Mouse (Mus musculus): ENCODE measurements around the gene Dst. TPM values are rescaled to one million over a fixed set of nuclear protein-coding genes. Genes with fewer than 3 reads are reported as not detected.

Gene Dst
- polyA plus RNA-seq, 1 experiment from 2014 or later = 49.1 TPM

- H3K36me3 ChIP-seq = no peaks in the 10 kb centered on the region
- no peaks in the 10 kb centered on the region for H3K9me3 ChIP-seq
- no peak overlapping the region for H3K4me3 ChIP-seq
- no peak overlapping the region for H3K4me2 ChIP-seq (replicated peaks)
- H3K27me3 ChIP-seq (replicated peaks) = no peaks in the 10 kb centered on the region
- no peak overlapping the region for H3K9ac ChIP-seq
- ATAC-seq (ENCODE audit: low FRiP score, low read depth) = no peak
- WGBS = 88% methylated on average over 2 of the region's 2 CpGs
- H3K27ac ChIP-seq = no peak overlapping the region
- H3K4me1 ChIP-seq = no peaks in the 10 kb centered on the region
These were observed 220.8 kb downstream of the Dst start for GRCm38 (mm10) chr1:34128796-34129195.

GRCm38 (mm10) chr1:34129691-34130090 lies 221.7 kb downstream of the Dst start:
- H3K9ac ChIP-seq = no peak overlapping the region
- WGBS = 62% methylated on average over 9 of the region's 9 CpGs
- H3K4me2 ChIP-seq (replicated peaks) = no peak overlapping the region
- H3K36me3 ChIP-seq = no peaks in the 10 kb centered on the region
- H3K27ac ChIP-seq = no peak overlapping the region
- no peak overlapping the region for H3K4me3 ChIP-seq
- no peaks in the 10 kb centered on the region for H3K4me1 ChIP-seq
- no peak for ATAC-seq (ENCODE audit: low FRiP score, low read depth)
- no peaks in the 10 kb centered on the region for H3K9me3 ChIP-seq
- no peaks in the 10 kb centered on the region for H3K27me3 ChIP-seq (replicated peaks)

- Histone ChIP-seq H3K27me3 (replicated peaks) (no peaks in the 10 kb centered on the region), H3K36me3 (peaks cover 2% of the 10 kb centered on the region; the same call in 1 of the 2 replicates), H3K9me3 (no peaks in the 10 kb centered on the region), H3K4me2 (replicated peaks) (no peak overlapping the region), H3K4me3 (no peak overlapping the region), H3K9ac (no peak overlapping the region), H3K27ac (no peak overlapping the region), H3K4me1 (no peaks in the 10 kb centered on the region)
- no peak for ATAC-seq (ENCODE audit: low FRiP score, low read depth)
- 72% methylated on average over 10 of the region's 10 CpGs for WGBS
These were observed 222.8 kb downstream of the Dst start for GRCm38 (mm10) chr1:34130804-34131203.

- H3K4me3 ChIP-seq = no peak overlapping the region
- no peak overlapping the region for H3K4me2 ChIP-seq (replicated peaks)
- no peaks in the 10 kb centered on the region for H3K4me1 ChIP-seq
- H3K27me3 ChIP-seq (replicated peaks) = no peaks in the 10 kb centered on the region
- no peak overlapping the region for H3K9ac ChIP-seq
- H3K27ac ChIP-seq = no peak overlapping the region
- 90% methylated on average over 16 of the region's 16 CpGs for WGBS
- no peaks in the 10 kb centered on the region for H3K9me3 ChIP-seq
- peaks cover 2% of the 10 kb centered on the region; the same call in 1 of the 2 replicates for H3K36me3 ChIP-seq
- no peak for ATAC-seq (ENCODE audit: low FRiP score, low read depth)
These were observed 224.8 kb downstream of the Dst start for GRCm38 (mm10) chr1:34132875-34133274.

GRCm38 (mm10) chr1:34135535-34135934 lies 227.5 kb downstream of the Dst start:
- WGBS = 87% methylated on average over 3 of the region's 3 CpGs
- H3K9ac ChIP-seq = no peak overlapping the region
- no peak overlapping the region for H3K4me2 ChIP-seq (replicated peaks)
- no peaks in the 10 kb centered on the region; the same call in 1 of the 2 replicates for H3K4me1 ChIP-seq
- H3K27ac ChIP-seq = no peak overlapping the region
- no peak overlapping the region for H3K4me3 ChIP-seq
- ATAC-seq (ENCODE audit: low FRiP score, low read depth) = no peak
- H3K9me3 ChIP-seq = no peaks in the 10 kb centered on the region
- H3K27me3 ChIP-seq (replicated peaks) = no peaks in the 10 kb centered on the region
- peaks cover 2% of the 10 kb centered on the region; the same call in 1 of the 2 replicates for H3K36me3 ChIP-seq

- H3K27ac ChIP-seq = no peak overlapping the region
- no peak overlapping the region for H3K4me2 ChIP-seq (replicated peaks)
- no peak for ATAC-seq (ENCODE audit: low FRiP score, low read depth)
- H3K9me3 ChIP-seq = no peaks in the 10 kb centered on the region
- H3K4me3 ChIP-seq = no peak overlapping the region
- peaks cover 6% of the 10 kb centered on the region; the same call in 1 of the 2 replicates for H3K4me1 ChIP-seq
- WGBS = 70% methylated on average over 13 of the region's 13 CpGs
- no peaks in the 10 kb centered on the region for H3K27me3 ChIP-seq (replicated peaks)
- H3K36me3 ChIP-seq = peaks cover 2% of the 10 kb centered on the region; the same call in 1 of the 2 replicates
- H3K9ac ChIP-seq = no peak overlapping the region
These were observed 231.3 kb downstream of the Dst start for GRCm38 (mm10) chr1:34139191-34139853.

- Histone ChIP-seq H3K9ac (no peak overlapping the region), H3K4me1 (peaks cover 6% of the 10 kb centered on the region; the same call in 1 of the 2 replicates), H3K4me3 (no peak overlapping the region), H3K27me3 (replicated peaks) (no peaks in the 10 kb centered on the region), H3K4me2 (replicated peaks) (no peak overlapping the region), H3K27ac (no peak overlapping the region), H3K9me3 (no peaks in the 10 kb centered on the region), H3K36me3 (peaks cover 2% of the 10 kb centered on the region; the same call in 1 of the 2 replicates)
- 66% methylated on average over 6 of the region's 6 CpGs for WGBS
- ATAC-seq (ENCODE audit: low FRiP score, low read depth) = no peak
These were observed 231.9 kb downstream of the Dst start for GRCm38 (mm10) chr1:34139871-34140471.

GRCm38 (mm10) chr1:34140686-34141085 lies 232.7 kb downstream of the Dst start:
- Histone ChIP-seq H3K27me3 (replicated peaks) (no peaks in the 10 kb centered on the region), H3K4me1 (peaks cover 6% of the 10 kb centered on the region; the same call in 1 of the 2 replicates), H3K4me2 (replicated peaks) (no peak overlapping the region), H3K27ac (no peak overlapping the region), H3K9me3 (no peaks in the 10 kb centered on the region), H3K4me3 (no peak overlapping the region), H3K9ac (no peak overlapping the region), H3K36me3 (no peaks in the 10 kb centered on the region)
- WGBS = 33% methylated on average over 3 of the region's 3 CpGs
- ATAC-seq (ENCODE audit: low FRiP score, low read depth) = no peak

GRCm38 (mm10) chr1:34142951-34143580 lies 235.0 kb downstream of the Dst start:
- H3K4me2 ChIP-seq (replicated peaks) = no peak overlapping the region
- no peak overlapping the region for H3K9ac ChIP-seq
- 63% methylated on average over 9 of the region's 9 CpGs for WGBS
- no peak overlapping the region for H3K27ac ChIP-seq
- H3K36me3 ChIP-seq = no peaks in the 10 kb centered on the region
- no peak for ATAC-seq (ENCODE audit: low FRiP score, low read depth)
- H3K9me3 ChIP-seq = no peaks in the 10 kb centered on the region
- peaks cover 6% of the 10 kb centered on the region; the same call in 1 of the 2 replicates for H3K4me1 ChIP-seq
- no peaks in the 10 kb centered on the region for H3K27me3 ChIP-seq (replicated peaks)
- H3K4me3 ChIP-seq = no peak overlapping the region

GRCm38 (mm10) chr1:34144826-34145225 lies 236.8 kb downstream of the Dst start:
- H3K9me3 ChIP-seq = no peaks in the 10 kb centered on the region
- H3K9ac ChIP-seq = no peak overlapping the region
- peaks cover 6% of the 10 kb centered on the region; the same call in 1 of the 2 replicates for H3K4me1 ChIP-seq
- no peak overlapping the region for H3K4me3 ChIP-seq
- H3K4me2 ChIP-seq (replicated peaks) = no peak overlapping the region
- no peak for ATAC-seq (ENCODE audit: low FRiP score, low read depth)
- no peaks in the 10 kb centered on the region for H3K36me3 ChIP-seq
- no peak overlapping the region for H3K27ac ChIP-seq
- no peaks in the 10 kb centered on the region for H3K27me3 ChIP-seq (replicated peaks)
- WGBS = 91% methylated on average over 7 of the region's 7 CpGs

GRCm38 (mm10) chr1:34148039-34148438 lies 240.0 kb downstream of the Dst start:
- Histone ChIP-seq H3K9ac (no peak overlapping the region), H3K9me3 (no peaks in the 10 kb centered on the region), H3K4me1 (peaks cover 8% of the 10 kb centered on the region; the same call in 1 of the 2 replicates), H3K27ac (no peak overlapping the region), H3K4me2 (replicated peaks) (no peak overlapping the region), H3K36me3 (peaks cover 2% of the 10 kb centered on the region; the same call in 1 of the 2 replicates), H3K4me3 (no peak overlapping the region), H3K27me3 (replicated peaks) (no peaks in the 10 kb centered on the region)
- WGBS = 95% methylated on average over 11 of the region's 11 CpGs
- no peak for ATAC-seq (ENCODE audit: low FRiP score, low read depth)

- WGBS = 37% methylated on average over 10 of the region's 10 CpGs
These were observed 242.5 kb downstream of the Dst start for GRCm38 (mm10) chr1:34150416-34151093.

More at GRCm38 (mm10) chr1:34150416-34151093, 242.5 kb downstream of the Dst start:
- Histone ChIP-seq H3K36me3 (peaks cover 2% of the 10 kb centered on the region; the same call in 1 of the 2 replicates), H3K9me3 (no peaks in the 10 kb centered on the region), H3K27me3 (replicated peaks) (no peaks in the 10 kb centered on the region), H3K4me3 (no peak overlapping the region), H3K27ac (no peak overlapping the region), H3K9ac (no peak overlapping the region), H3K4me1 (0 out of 2 replicates have a peak, but pooled peaks cover 5% of the 10 kb centered on the region), H3K4me2 (replicated peaks) (no peak overlapping the region)
- no peak for ATAC-seq (ENCODE audit: low FRiP score, low read depth)

Measured in neural tube, embryonic 12.5 days (tissue).